Mouse (Mus musculus) spleen, adult 18-20 months (tissue): ENCODE measurements around the gene Chst8.

Experiments
- DNase-seq, 2 experiments: peaks; one replicate each; pipeline ENCODE4 v3.0.0; 2022; ENCODE audit warnings: mixed read lengths in 2 of 2

The Chst8 gene

DNA sequence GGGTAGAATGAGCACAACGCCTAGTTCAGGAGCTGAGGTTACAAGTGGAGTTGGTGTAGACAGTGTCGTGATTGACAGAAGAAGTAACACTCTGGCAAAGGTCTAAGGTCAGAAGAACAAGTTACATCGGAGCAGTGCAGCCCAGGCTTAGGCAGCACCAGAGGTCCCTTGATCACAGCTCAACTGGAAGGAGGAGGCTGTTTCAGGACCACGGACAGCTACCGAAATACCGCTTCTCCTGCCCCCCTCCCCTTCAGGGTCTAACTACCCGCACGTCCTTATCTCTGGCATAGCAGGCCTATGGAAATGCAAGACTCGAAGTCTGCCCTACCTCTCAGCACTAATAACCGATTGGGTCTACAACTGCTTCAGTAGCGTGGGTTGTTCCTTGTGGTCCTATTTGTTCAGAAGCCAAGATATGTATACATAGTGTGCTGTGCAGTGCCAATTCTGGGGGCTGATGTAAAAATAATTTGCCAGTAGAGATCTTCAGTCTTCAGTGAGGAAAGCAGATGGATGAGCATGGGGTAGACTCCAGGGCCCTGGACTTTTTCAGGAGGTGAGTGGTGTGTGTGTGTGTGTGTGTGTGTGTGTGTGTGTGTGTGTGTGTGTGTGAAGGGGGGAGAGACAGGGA lies 109.7 kb downstream of the Chst8 start:
- DNase-seq = no peak

DNA sequence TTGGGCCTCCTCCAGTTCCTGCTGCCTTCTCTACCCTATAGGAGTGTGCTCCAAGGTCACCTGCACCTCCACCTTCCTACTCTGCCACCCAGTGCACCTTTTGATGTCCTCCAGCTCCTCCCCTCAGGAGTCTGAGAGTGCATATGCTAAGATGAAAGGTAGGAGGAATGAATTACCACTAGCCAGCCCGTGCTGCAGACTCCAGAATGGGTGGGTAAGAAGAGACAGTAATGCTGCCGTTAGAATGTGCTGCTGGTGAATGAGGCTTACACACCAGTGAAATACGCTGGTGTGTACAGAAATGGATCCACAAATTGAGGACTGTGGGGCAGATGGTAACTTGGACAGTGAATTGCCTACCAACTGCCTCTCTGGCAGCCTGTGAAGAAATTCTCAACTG lies 112.6 kb downstream of the Chst8 start:
- DNase-seq = no peak

DNA sequence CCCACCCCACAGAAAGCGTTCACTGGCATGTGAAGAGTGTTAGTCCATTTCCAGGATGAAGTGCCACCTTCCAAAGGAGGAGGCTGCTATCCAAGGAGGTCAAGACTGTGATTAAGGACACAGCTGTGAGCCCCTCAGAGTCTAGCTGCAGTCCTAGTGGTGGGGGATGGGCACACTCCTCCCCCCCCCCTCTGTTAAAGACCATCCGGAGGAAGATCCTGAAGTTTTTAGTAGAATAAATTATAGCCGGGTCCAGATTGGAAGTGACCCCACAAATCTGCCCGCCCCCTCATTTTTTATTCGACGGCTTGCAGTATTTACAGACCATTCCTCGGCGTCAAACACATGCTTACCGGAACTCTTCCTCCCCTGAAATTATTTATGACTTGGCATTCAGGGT lies 114.3 kb downstream of the Chst8 start:
- no peak for DNase-seq

DNA sequence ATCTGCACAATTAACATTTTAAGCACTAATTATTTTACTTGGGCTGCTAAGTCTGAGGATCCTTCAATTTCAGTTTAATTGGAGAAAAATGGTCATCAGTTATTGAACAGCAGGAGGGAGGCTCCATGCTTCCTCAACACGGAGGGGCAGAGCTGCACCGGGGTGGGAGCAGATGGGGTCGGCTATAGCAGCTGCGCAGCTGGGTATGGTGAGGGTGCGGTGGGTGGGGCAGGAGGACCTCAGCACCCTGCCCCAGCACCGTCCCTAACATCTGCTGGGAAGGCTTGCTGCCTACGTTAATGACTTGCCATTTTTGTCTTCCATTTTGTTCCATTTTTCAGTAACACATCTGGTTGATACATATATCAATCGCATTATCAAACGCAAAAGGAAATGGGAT lies 116.4 kb downstream of the Chst8 start:
- no peak for DNase-seq

DNA sequence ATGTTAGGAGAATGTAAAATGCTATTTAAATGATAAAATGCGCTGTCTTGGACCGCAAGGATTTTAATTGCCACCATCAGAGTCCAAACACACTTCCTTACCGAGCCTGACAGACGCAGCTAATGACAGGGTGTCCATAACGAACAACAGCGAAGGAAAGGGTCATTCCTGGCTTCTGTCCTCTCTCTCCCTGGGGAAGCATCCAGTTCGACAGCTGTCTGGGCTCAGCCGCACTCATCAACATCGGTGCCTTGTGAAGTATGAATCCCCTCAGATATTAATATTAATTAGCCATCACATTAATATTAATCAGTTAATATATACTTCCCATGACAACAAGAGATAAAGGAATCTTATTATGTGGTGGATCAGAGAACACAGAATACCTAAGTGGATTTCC lies 117.6 kb downstream of the Chst8 start:
- DNase-seq = no peak

DNA sequence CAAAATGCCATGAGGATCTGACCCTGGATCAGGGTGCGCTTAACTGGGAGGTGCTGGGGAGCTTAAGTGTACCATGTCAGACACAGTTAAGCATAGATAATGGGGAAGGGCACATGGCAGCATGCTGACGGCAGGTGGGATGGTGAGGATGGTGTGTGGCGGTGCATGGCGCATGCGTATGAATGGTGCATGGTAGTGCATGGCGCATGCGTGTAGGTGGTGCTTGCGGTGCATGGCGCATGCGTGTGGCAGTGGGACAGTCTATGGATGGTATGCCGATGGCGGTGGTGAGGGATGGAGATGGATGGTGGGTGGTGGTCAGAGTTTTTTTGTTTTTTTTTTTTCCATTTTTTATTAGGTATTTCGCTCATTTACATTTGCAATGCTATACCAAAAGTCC lies 118.6 kb downstream of the Chst8 start:
- no peak for DNase-seq

DNA sequence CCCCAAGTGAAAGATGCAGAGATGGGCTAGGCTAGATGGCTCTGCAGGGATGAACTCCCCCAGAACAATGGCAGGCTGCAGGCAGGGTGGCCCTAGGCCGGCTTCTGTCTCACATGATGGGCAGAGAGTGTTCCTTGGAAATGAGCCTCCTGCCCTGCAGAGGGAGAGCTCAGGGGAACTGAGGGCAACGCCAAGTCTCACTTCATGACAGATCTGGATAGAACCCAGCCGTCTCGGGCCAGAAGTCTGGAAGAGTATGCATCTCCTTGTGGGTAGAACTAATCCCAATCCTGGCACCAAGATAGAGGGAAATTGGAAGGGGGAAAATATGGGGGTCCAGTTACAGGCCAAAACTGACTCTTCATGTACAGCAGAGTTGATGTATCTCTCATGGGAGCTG lies 119.4 kb downstream of the Chst8 start:
- DNase-seq = no peak

DNA sequence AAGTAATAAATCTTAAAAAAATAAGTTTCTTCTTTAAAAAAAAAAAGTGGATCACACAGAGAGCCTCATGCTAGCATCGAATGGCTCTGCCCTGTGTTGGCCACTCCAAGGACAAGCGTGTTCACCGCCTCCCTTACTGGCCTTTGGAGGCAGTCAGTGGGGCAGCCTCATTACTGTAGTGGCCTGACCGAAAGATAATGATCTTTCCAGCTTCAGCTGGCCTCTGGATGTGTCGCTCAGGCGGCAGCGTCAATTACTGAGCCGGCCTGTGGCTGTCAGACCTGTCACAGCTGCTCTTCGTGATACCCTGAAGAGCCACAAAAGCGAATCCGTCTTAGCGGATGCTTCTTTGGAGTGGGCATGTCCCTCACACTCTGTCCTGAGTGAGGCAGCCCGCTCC lies 122.4 kb downstream of the Chst8 start:
- DNase-seq = no peak

DNA sequence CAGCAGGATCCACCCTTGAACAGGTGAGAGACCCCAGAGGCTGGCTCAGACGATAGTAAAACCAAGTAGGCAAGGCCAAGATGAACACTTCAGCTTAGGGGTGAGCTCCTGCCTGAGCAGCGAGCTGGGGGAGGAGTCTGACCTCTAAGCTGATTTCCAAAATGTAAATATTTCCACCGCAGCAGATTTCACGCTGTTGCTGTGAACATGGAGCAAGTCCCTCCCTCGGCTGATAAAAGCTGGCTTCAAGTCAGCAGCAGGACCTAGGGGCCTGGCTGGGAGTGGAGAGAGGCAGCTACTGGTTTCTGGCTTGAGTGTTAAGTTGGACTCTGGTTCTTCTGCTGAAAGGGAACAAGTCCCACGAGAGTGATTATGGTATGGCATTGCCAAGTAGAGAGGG lies 123.5 kb downstream of the Chst8 start:
- no peak for DNase-seq

DNA sequence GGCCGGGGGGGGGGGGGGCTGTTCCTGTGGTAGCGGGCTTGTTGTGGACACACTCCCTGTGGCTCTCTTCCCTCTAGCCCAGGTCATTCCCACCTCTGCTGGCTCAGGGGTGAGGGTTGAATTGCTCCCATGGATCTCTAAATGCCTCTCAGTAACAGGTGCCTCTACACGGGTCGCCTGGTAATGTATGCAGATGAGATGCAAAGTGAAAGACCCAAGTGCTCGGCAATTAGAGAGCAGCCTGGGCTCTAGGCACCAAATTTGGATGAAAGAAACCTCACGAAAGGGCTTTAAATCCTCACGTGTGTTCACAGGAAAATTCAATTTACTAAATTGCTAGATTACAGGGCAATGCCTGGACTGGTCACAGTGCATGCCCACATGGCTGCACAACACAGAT lies 126.7 kb downstream of the Chst8 start:
- no peak for DNase-seq

DNA sequence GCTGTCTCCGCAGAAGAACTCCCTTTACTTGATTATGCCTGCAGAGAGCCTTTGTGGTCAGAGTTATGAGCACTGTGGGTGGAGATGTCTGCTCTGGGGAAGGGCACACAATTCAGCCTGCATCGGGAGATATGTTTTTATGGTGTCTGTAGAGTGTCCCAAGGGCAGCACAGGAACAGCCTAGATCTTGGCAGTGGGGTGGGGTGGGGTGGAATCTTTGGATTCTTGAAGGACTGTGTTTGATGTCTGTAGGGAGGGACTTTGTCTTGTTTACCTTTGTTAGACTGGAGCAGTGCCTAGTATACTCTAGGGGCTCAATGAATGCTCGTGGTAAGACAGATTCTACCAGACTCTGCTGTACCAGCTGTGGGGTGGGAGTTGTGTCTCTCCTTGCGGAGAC lies 127.3 kb downstream of the Chst8 start:
- DNase-seq = no peak

DNA sequence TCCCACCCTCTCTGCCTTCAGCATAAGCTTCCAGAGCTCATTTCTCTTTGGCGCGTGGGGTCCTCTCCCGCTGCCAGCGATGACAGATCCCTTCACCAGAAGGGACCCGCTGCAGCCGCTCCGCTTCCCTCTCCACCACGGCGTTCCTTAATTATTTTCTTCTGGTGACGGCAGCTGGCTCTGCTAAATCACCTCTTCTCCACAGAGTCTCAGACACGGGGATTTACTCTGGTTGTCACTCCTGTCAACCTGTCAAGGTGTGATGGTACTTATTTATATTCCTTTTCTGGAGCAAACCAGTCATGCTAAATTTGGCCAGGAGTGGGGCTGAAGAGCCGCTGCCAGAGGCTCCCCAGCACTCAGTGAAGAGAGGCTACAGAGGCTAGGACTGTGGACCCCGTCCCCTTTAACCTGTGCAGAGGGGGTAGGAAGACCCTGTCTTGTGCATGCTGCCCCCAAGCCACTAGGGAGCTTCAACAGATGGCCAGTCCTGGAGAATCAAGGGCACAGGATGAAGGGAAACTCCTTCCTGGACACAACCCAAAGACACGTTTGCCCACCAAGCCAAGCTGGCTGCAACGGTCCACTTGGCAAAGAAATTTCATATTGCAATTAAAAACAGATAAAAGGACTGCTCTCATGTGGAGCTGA lies 131.6 kb downstream of the Chst8 start:
- no peak for DNase-seq

DNA sequence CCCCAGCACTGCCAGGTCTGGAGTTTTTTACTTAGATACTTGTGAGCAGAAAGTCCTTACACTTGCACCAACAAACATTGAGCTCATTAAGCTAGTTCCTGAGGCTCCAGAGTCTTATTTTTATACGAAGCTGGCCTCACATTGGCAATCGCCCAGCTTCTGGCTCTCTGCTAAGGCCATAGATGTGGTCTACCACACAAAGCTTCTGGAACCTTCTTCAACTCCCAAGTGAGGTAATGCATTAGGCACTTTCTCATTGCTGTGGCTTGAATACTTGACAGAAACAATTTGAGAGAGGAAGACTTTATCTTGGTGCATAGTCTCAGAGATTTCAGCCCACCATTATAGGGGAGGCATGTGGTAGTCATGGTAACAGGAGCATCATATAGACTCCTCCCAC lies 132.6 kb downstream of the Chst8 start:
- DNase-seq = no peak

DNA sequence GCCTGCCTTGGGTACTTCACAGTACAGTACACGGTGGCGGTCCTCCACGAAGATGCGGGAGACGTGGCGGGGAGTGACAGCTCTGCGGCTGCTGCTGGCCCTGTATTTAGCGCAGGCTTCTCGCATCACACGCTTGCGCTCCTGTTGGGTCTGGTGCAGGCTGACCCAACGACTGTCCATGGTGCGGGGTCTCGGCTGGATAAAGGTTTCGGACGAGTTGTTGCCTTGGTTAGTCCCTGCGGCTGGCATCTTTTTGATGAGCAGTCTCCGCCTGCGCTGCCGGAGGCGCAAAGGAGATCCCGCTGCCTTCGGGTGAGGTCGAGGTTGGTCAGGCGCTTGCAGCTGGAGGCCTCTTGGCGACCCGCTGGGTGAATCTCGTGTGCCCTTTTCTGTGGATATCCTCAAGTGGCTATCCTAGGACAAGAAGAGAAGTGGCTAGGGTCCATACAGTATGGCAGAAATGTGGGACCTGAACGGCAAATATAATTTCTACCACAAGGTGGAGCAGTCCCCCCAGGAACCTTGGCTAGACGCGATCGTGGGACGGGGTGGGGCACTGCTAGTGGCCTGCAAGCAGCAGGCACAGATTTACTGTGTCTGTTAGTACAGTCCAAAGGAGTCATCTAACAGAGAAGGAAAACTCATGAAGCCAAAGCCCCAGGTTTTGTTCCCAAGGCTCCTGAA lies 136.5 kb downstream of the Chst8 start:
- peak in 1 of 2 experiments; percentile 56 for DNase-seq

DNA sequence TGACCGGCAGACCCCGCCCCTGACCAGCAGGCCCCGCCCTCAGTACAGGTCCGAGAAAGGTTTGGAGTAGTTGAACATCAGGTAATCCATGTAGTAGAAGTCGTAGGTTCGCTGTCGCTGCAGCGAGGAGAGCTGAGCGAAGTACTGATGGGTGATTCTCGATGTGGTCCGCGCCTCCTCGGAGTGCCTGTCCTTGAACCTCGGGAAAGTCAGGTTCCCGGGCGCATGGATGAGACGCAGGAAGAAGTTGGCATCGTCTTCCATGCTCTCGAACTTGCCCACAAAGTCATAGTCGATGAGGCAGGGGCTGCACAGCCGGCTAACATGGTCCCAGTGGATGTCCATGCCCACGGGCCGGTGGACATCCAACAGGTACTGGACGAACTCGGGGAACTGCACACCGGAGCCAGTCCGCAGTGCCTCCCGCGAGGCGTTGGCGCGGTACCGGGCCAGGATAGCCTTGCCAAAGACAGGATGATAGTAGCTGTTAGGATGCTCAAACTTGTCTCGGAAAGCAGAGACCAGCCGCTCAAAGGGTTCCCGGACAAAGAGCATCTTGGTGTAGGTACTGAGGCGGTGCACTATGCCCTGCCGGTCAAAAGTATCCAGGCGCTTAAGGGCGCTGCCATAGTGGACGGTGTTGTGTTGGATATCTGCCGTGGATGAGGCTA lies 137.3 kb downstream of the Chst8 start:
- DNase-seq = no peak

DNA sequence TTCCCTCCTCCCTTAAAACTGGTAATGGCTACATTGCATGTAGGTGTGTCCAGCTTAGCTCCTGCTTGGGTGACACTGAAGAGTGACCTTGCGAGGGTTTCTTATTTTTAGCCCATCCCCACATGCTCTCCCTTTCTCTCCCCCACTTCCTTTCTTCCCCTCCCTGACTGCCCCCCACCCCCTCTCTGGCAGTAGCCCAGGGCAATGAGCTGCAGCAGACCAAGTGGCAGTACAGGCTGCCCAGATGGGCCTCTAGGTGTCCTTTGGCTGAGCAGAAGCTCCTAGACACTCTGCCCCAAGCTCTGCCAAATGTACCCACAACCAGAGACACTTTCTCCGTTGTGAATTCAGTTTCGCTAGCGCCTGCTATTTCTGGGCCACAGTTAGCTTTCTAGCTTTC lies 139.6 kb downstream of the Chst8 start:
- no peak for DNase-seq

DNA sequence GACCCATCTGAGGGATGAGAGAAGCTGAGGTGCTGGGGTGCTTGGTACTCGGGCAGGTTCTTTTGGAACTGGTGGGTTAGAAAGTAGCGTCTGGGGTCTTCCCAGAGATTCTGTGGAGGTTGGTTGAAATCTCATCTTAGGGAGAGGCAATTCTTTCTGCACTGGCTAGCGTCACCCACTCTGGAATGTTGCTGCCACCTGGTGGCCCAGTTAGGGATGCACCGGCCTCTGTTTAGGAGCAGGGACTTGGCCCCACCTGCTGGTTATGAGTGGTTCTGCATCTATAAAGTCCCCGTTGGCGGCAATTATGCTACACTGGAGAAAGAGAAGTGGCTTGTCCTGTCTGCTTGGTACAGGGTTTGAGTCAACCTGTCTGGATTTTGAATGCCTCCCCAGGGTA lies 140.6 kb downstream of the Chst8 start:
- peak; percentile 54 to 78 for DNase-seq

DNA sequence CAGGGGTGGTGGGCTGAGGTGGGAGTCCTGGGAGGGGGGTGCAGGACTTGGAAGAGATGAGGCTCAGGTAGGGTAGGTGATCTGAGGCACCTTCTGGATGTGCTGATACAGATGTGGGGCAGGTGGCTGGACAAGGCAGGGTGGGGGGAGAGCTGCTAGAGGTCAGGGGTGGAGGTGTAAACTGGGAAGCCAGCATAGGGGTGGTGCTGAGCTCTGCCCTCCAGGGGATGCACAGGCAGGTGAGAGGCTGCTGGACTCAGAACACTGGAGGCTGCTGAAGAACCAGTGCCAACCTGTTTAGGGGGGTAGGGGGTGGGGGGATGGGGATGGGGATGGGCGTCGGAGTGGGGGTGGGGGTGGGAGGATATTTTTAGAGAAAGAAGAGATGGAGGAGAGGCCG lies 141.7 kb downstream of the Chst8 start:
- no peak for DNase-seq

DNA sequence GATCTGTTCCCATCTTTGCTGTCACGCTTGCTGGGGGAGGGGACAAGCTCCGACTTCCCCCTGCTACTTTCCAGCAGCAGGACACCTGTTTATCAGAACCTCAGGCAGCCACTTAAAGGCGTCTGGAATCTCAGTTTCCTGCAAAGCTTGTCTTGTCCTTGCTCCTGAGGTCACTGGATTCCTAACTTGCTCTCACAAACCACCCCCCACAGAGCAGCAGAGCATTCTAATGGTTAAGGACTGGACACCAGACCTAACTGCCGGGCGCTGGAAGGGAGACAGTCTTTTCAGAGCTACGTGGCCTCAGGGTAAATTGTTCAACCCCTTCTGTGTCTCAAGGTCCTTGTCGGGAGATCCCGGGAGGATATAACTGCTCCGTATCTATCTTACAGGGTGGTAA lies 143.2 kb downstream of the Chst8 start:
- no peak for DNase-seq

DNA sequence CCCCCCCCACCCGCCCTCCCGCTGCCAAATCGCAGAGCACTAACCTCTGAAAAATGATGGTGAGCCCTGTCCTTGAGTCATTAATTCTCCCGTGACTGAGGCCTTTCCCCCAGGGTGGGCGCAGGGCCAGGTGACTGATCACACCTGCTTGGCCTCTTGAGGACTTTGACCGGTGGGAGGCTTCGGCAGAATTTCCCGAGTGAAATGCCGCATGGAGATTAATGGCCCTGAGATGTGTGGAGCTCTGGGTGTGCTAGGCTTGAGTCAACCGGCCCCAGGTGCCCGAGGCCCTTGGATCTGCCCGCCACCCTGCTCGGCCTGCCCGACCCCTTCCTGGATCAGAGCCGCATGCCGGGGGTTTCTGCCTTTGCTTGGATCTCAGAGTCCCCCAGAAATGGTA lies 144.6 kb downstream of the Chst8 start:
- DNase-seq = no peak

DNA sequence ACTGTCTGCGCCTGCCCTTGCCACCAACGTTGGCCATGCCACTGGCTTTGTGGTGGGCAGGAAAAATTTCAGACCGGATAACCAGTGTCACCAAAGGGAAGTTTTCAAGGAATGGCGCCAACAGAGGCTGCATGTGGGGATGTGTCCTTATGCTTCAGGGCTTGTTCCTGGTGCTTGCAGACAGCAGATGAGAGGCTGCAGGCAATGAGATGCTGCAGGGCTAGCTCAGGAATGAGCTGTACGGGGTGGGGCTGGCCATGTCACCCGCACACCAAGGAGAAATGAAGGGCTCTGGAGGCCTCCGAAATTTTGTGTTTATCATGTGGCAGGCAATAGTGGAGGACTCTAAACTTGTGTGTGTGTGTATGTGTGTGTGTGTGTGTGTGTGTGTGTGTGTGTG lies 149.4 kb downstream of the Chst8 start:
- no peak for DNase-seq

DNA sequence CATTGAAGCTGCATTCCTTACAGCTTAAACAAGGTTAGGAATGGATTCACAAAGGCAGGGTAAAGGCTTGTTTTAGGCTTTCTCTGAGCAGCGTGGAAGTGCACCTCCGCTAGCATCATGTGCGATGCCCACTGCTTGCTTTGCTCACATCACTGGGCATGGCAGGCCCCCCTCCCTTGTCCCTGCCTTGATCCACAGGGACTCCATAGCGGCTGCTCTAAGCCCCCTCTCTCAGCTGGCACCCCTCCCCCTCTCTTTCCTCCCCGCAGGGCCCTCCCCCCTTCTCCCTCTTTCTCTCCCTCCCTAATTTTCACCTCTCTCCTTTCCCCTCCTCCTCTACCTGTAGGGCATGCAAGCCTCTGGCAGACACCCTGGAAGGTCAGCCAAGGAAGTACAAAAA lies 150.3 kb downstream of the Chst8 start:
- DNase-seq = no peak

DNA sequence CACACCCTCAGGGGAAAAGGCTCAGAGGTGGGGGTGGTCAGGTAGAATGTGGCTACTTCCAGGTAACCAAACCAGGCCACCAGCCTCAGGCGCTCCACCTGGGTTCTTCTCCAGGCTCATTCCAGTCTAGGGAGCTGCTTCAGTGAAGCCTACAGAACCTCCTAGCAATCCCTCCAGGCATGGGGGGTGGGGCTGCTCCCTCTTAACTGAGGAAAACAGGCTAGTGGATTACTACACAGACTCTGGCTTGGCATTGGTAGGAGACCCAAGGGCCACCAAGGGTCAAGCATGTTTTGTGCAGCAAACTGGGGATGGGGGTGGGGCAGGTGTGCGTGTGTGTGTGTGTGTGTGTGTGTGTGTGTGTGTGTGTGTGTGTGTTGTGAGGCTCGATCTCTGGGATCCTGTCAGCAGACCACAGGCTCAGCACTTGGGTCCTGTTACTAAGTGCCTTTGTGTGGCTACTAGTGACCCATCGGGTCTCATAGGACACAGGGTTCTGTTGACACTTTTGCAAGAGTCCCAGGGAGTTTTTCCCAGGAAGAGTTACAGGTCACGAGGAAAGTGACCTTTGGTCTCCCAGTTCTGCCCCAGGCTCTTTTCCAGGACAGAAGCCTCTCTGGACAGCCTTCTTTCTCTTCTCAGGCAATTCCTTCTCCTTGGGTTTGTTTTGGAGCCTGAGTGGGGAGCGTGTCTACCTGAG lies 153.0 kb downstream of the Chst8 start:
- DNase-seq = no peak
